Mouse (Mus musculus): ENCODE results near the gene Ovol1.

Gene Ovol1

GRCm38 (mm10) chr19:5568470-5569140 is 8.2 kb upstream of the Ovol1 start:
- peak; percentile 96 for DNase-seq (ENCODE audit: low read depth)

GRCm38 (mm10) chr19:5567534-5568469 is 7.4 kb upstream of the Ovol1 start, which contains the start of gene Ap5b1:
Gene Ap5b1, plus strand, starts transcription at chr19:5568025.
- peak; percentile 96 for DNase-seq (ENCODE audit: low read depth)

GRCm38 (mm10) chr19:5567180-5567533 is 6.7 kb upstream of the Ovol1 start:
- no peak for DNase-seq (ENCODE audit: low read depth)

- DNase-seq (ENCODE audit: low read depth) = peak; percentile 20
Observed at GRCm38 (mm10) chr19:5566316-5566715, 5.9 kb upstream of the Ovol1 start.

GRCm38 (mm10) chr19:5562776-5563175 is 2.3 kb upstream of the Ovol1 start:
- no peak for DNase-seq (ENCODE audit: low read depth)

GRCm38 (mm10) chr19:5561886-5562285 is 1.4 kb upstream of the Ovol1 start:
- no peak for DNase-seq (ENCODE audit: low read depth)

GRCm38 (mm10) chr19:5561252-5561790 is 875 bp upstream of the Ovol1 start:
- DNase-seq (ENCODE audit: low read depth) = no peak

GRCm38 (mm10) chr19:5559631-5560456 is 602 bp downstream of the Ovol1 start:
- DNase-seq (ENCODE audit: low read depth) = no peak

GRCm38 (mm10) chr19:5559229-5559628 is 1.2 kb downstream of the Ovol1 start:
- DNase-seq (ENCODE audit: low read depth) = no peak

- DNase-seq (ENCODE audit: low read depth) = no peak
Observed at GRCm38 (mm10) chr19:5558770-5559169, 1.7 kb downstream of the Ovol1 start.

GRCm38 (mm10) chr19:5558169-5558568 is 2.3 kb downstream of the Ovol1 start:
- no peak for DNase-seq (ENCODE audit: low read depth)

- no peak for DNase-seq (ENCODE audit: low read depth)
Observed at GRCm38 (mm10) chr19:5554212-5554611, 6.2 kb downstream of the Ovol1 start.

- DNase-seq (ENCODE audit: low read depth) = no peak
Observed at GRCm38 (mm10) chr19:5553802-5554201, 6.6 kb downstream of the Ovol1 start.

- DNase-seq (ENCODE audit: low read depth) = no peak
Observed at GRCm38 (mm10) chr19:5547471-5548056, 12.9 kb downstream of the Ovol1 start.

GRCm38 (mm10) chr19:5544031-5544430 is 16.4 kb downstream of the Ovol1 start:
- peak; percentile 72 for DNase-seq (ENCODE audit: low read depth)

- DNase-seq (ENCODE audit: low read depth) = peak; percentile 62
Observed at GRCm38 (mm10) chr19:5543362-5543761, 17.1 kb downstream of the Ovol1 start.

GRCm38 (mm10) chr19:5538786-5539185 is 21.7 kb downstream of the Ovol1 start:
- no peak for DNase-seq (ENCODE audit: low read depth)

- DNase-seq (ENCODE audit: low read depth) = no peak
Observed at GRCm38 (mm10) chr19:5532520-5532919, 27.9 kb downstream of the Ovol1 start.

- DNase-seq (ENCODE audit: low read depth) = no peak
Observed at GRCm38 (mm10) chr19:5530138-5530524, 30.3 kb downstream of the Ovol1 start.

- peak; percentile 99 for DNase-seq (ENCODE audit: low read depth)
Observed at GRCm38 (mm10) chr19:5529325-5530137, 30.9 kb downstream of the Ovol1 start.

GRCm38 (mm10) chr19:5525204-5525603 is 35.2 kb downstream of the Ovol1 start:
- no peak for DNase-seq (ENCODE audit: low read depth)
